Comparison of ENCODE assay signal across 9 mouse cellular contexts in genomic region chr2:106355984-106356547, GRCm38 (mm10).
DNase-seq lines count a peak whose midpoint lies in the region; ATAC-seq and TF ChIP-seq lines count a peak whose summit lies in the region.
"Had no signal": no experiment of that assay in that cellular context is flagged by ENCODE, and none has a peak within 500 bp of the region (broad histone marks: within the 10 kb centered on the region; RNA-seq: fewer than 3 reads in every experiment).

No protein-coding gene starts in this region.

- no peak overlapping the region for H3K4me3 ChIP-seq in cortical plate, adult 2 months (ENCODE audit: insufficient read depth, low read length)
- H3K4me3 ChIP-seq in heart, adult 2 months, result no peak overlapping the region
- no peak overlapping the region for H3K4me3 ChIP-seq in limb, embryonic 11.5 days (ENCODE audit: low read depth, low read length)
- no peak overlapping the region for H3K4me3 ChIP-seq in midbrain, embryonic 16.5 days (ENCODE audit: low read depth, low read length)
- H3K4me3 ChIP-seq: myocyte had no signal

- H3K9me3 ChIP-seq in limb, embryonic 11.5 days (ENCODE audit: control insufficient read depth, low read length), result no peaks in the 10 kb centered on the region
- H3K9me3 ChIP-seq in midbrain, embryonic 16.5 days (replicated peaks; ENCODE audit: control insufficient read depth, low read length, poor library complexity, severe bottlenecking), result no peaks in the 10 kb centered on the region

- H3K4me2 ChIP-seq in limb, embryonic 11.5 days (ENCODE audit: low read depth, severe bottlenecking), result no peak overlapping the region
- no peak overlapping the region for H3K4me2 ChIP-seq in midbrain, embryonic 16.5 days (ENCODE audit: low read length)

- TF ChIP-seq CTCF in cortical plate, adult 2 months (IDR thresholded peaks at IDR 0.05; ENCODE audit: extremely low read depth, insufficient read depth, low read length), result peak; percentile 86
- TF ChIP-seq CTCF in heart, adult 2 months (IDR thresholded peaks at IDR 0.05), result peak; percentile 79

- no peak overlapping the region for H3K9ac ChIP-seq in heart, adult 2 months (ENCODE audit: low read depth, low read length)
- H3K9ac ChIP-seq in limb, embryonic 11.5 days (ENCODE audit: low read length), result no peak overlapping the region
- H3K9ac ChIP-seq in midbrain, embryonic 16.5 days (ENCODE audit: low read depth, low read length), result no peak overlapping the region

- DNase-seq in gastrocnemius, postnatal 10 days, result peak; percentile 6
- DNase-seq in gastrocnemius, postnatal 36 days, result no peak
- DNase-seq in heart, adult 2 months, result peak; percentile 11 to 18
- DNase-seq in kidney, adult 9 months, result peak; percentile 70
- DNase-seq in limb, embryonic 11.5 days (ENCODE audit: low spot score), result peak; percentile 82

- H3K27ac ChIP-seq in cortical plate, adult 2 months (ENCODE audit: insufficient read depth, low read length), result no peak overlapping the region
- H3K27ac ChIP-seq in heart, adult 2 months, result no peak overlapping the region
- no peak overlapping the region for H3K27ac ChIP-seq in limb, embryonic 11.5 days (replicated peaks; ENCODE audit: low read depth, low read length)
- no peak overlapping the region for H3K27ac ChIP-seq in midbrain, embryonic 16.5 days (ENCODE audit: low read length)

- no peaks in the 10 kb centered on the region for H3K79me2 ChIP-seq in heart, adult 2 months (replicated peaks; ENCODE audit: control insufficient read depth, insufficient read depth, low read length)

- 39% methylated on average over 5 of the region's 5 CpGs for WGBS in heart, adult 2 months
- WGBS in limb, embryonic 11.5 days, result 49% methylated on average over 5 of the region's 5 CpGs
- WGBS in midbrain, embryonic 16.5 days, result 42% methylated on average over 5 of the region's 5 CpGs

- ATAC-seq in limb, embryonic 11.5 days (ENCODE audit: insufficient number of reproducible peaks, low FRiP score, low TSS enrichment, low read depth), result peak; percentile 93
- ATAC-seq in midbrain, embryonic 16.5 days, result peak; percentile 95
- ATAC-seq in CD4-positive, CD25-positive, alpha-beta regulatory T cell, adult 4 months, result no peak

- TF ChIP-seq EP300 in heart, adult 2 months (IDR thresholded peaks at IDR 0.05; ENCODE audit: insufficient read depth, low read depth, low read length), result no peak

- H3K27me3 ChIP-seq in heart, adult 2 months (ENCODE audit: control insufficient read depth, insufficient read depth, low read length), result no peaks in the 10 kb centered on the region
- no peaks in the 10 kb centered on the region for H3K27me3 ChIP-seq in limb, embryonic 11.5 days (ENCODE audit: control insufficient read depth, insufficient read depth, low read length)
- H3K27me3 ChIP-seq in midbrain, embryonic 16.5 days (ENCODE audit: control insufficient read depth, insufficient read depth, low read depth, low read length), result no peaks in the 10 kb centered on the region; the same call in 1 of the 2 replicates

- TF ChIP-seq POLR2A in cortical plate, adult 2 months (IDR thresholded peaks at IDR 0.05; ENCODE audit: extremely low read depth, insufficient read depth, low read length), result no peak
- no peak for TF ChIP-seq POLR2A in heart, adult 2 months (IDR thresholded peaks at IDR 0.05; ENCODE audit: insufficient read depth, low read depth, low read length)

- intact Hi-C loops in gastrocnemius, postnatal 36 days (cut with DNase I), result no loop called here
- intact Hi-C loops in heart, adult 2 months (cut with DNase I), result loop anchor here (2.0 to 10.0 kb wide), 2 partner anchors 599 to 1519 kb away; no protein-coding TSS in a partner anchor

- no peaks in the 10 kb centered on the region for H3K4me1 ChIP-seq in cortical plate, adult 2 months (ENCODE audit: control insufficient read depth, insufficient read depth, low read length)
- no peaks in the 10 kb centered on the region for H3K4me1 ChIP-seq in heart, adult 2 months (ENCODE audit: control insufficient read depth, insufficient read depth, low read length)
- peaks cover 3% of the 10 kb centered on the region; the same call in 1 of the 2 replicates for H3K4me1 ChIP-seq in limb, embryonic 11.5 days (ENCODE audit: control insufficient read depth, insufficient read depth, low read length)
- H3K4me1 ChIP-seq in midbrain, embryonic 16.5 days (ENCODE audit: control insufficient read depth, insufficient read depth, low read length), result peaks cover 3% of the 10 kb centered on the region; the same call in 1 of the 2 replicates

- H3K36me3 ChIP-seq in heart, adult 2 months (ENCODE audit: control insufficient read depth, insufficient read depth, low read length), result no peaks in the 10 kb centered on the region
- H3K36me3 ChIP-seq in limb, embryonic 11.5 days (ENCODE audit: control insufficient read depth, insufficient read depth, low read length), result no peaks in the 10 kb centered on the region
- no peaks in the 10 kb centered on the region for H3K36me3 ChIP-seq in midbrain, embryonic 16.5 days (ENCODE audit: control insufficient read depth, insufficient read depth, low read length)

Comparison
In these comparisons a context has a peak if more than half of its experiments do, and no peak if none do; other contexts are left out.
1. DNase-seq: peak in gastrocnemius, postnatal 10 days (single experiment), heart, adult 2 months (2 of 2), kidney, adult 9 months (single experiment) and limb, embryonic 11.5 days (single experiment); none in gastrocnemius, postnatal 36 days (0 of 2).